Mouse (Mus musculus) cerebellum, postnatal 14 days (tissue): ENCODE results near the gene Bcdin3d.

ENCODE experiments used
- DNase-seq, 2 experiments: peaks; one replicate each; pipeline ENCODE4 v3.0.0; 2021; ENCODE audit warnings: mixed read lengths in 2 of 2

Bcdin3d gene

GRCm38 (mm10) chr15:99438966-99439698 lies 35.4 kb downstream of the Bcdin3d start:
- no peak for DNase-seq

- no peak for DNase-seq
Measured at GRCm38 (mm10) chr15:99433913-99434312, 40.6 kb downstream of the Bcdin3d start.

- DNase-seq, result no peak
Measured at GRCm38 (mm10) chr15:99433081-99433718, 41.3 kb downstream of the Bcdin3d start.

DNA sequence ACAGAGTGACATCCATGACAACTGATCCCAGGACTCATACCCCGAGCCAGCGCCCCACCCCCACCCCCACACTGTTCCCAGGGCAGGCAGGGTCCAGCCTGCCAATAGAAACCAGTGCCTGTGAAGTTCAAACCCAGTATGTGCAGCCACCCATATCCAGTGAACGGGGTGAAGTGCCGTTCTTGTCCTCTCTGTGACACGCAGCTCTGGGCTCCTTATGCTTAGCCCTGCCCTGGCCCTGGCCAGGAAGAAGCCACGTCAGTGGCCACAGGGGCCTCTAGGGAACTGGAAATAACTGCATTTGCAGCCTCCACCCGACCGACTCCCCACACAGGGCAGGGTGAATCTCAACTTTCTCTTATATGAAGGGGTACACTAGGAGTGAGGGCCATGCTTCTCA lies 42.6 kb downstream of the Bcdin3d start:
- no peak for DNase-seq

- DNase-seq, result no peak
Measured at GRCm38 (mm10) chr15:99431504-99431903, 43.0 kb downstream of the Bcdin3d start.

DNA sequence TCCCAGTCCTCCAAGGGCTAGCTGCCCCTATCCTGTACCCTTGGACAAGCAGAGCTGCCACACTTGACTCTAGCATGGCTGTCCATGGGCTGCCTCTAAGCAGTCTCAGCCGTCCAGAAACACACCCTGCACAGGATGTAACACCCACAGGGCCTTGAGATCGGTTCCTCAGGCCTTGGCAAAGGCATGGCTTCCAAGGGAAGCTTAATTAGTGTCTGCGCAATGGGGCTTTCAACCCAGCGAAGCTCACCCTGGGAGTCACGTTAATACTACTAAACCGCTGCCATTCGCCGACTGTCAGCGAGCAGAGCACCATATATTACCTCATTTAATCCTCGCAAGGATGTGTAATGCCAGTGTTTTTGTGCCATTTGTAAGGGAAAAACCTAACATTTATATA lies 43.5 kb downstream of the Bcdin3d start:
- no peak for DNase-seq

GRCm38 (mm10) chr15:99430394-99430793 lies 44.1 kb downstream of the Bcdin3d start:
- no peak for DNase-seq

- DNase-seq, result no peak
Measured at GRCm38 (mm10) chr15:99423884-99424283, 50.6 kb downstream of the Bcdin3d start.

DNA sequence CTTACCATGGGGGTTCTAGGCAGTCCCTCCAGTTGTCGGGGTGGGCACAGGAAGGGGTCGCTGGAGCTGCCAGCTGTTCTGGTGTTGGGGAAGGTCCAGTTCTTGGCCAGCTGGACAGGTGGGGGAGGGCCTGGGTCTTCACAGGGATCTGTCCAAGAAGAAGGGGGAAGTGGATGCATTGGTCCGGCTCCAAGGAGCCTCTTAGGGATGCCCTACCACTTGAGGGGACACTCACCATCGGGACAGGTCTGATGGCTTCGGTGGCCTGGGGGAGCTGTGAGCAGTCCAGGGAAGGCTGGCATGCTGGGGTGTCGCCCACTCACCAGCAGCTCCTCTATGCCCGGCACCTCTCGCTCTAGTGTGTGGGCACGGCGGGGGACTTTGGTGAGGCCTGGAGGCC lies 51.4 kb downstream of the Bcdin3d start:
- DNase-seq, result no peak

- no peak for DNase-seq
Measured at GRCm38 (mm10) chr15:99422551-99422950, 52.0 kb downstream of the Bcdin3d start.

- DNase-seq, result no peak
Measured at GRCm38 (mm10) chr15:99421676-99422075, 52.9 kb downstream of the Bcdin3d start.

DNA sequence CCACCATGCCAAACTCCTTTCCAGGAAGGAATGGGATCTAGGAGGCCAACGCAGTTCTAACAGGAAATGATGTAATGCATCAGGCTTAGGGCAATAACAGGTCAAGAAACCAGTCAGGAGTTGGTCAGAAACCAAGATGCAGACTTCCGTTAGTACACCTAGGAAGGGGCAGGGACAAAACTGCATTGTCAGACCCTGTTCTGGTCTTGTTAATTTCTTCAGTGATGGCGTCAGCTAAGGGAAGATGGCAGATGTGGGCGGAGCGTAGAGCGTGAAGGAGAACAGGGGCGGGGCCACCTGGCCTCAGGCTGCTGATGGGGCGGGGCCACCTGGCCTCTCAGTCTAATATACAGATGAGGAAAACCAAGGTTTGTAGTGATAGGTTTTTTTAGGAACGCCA lies 53.4 kb downstream of the Bcdin3d start:
- DNase-seq, result no peak

- DNase-seq, result peak; percentile 43 to 70
Measured at GRCm38 (mm10) chr15:99420521-99421014, 54.0 kb downstream of the Bcdin3d start.

GRCm38 (mm10) chr15:99420101-99420500 lies 54.4 kb downstream of the Bcdin3d start:
- no peak for DNase-seq
